Mouse (Mus musculus) embryonic stem cell, embryonic (primary cell): Measurements from ENCODE around the gene Oprd1.

Experiments
- CTCF ChIA-PET, 4 experiments: fragments of 300-600 bp in 2 of 4; fragments of 350-600 bp in 2 of 4; sonication (Branson Sonifier 250); formaldehyde crosslinking; loops; one replicate each; lab custom pipeline; 2022; ENCODE audit warnings: inconsistent platforms in 2 of 4; lab: Charles Lee
- POLR2A ChIA-PET, 4 experiments: fragments of 300-600 bp in 2 of 4; fragments of 350-600 bp in 2 of 4; sonication (Branson Sonifier 250); formaldehyde crosslinking; loops; one replicate each; lab custom pipeline; 2022; ENCODE audit warnings: antibody characterized with exemption in 4 of 4, inconsistent platforms in 1 of 4; lab: Charles Lee

Gene Oprd1

DNA sequence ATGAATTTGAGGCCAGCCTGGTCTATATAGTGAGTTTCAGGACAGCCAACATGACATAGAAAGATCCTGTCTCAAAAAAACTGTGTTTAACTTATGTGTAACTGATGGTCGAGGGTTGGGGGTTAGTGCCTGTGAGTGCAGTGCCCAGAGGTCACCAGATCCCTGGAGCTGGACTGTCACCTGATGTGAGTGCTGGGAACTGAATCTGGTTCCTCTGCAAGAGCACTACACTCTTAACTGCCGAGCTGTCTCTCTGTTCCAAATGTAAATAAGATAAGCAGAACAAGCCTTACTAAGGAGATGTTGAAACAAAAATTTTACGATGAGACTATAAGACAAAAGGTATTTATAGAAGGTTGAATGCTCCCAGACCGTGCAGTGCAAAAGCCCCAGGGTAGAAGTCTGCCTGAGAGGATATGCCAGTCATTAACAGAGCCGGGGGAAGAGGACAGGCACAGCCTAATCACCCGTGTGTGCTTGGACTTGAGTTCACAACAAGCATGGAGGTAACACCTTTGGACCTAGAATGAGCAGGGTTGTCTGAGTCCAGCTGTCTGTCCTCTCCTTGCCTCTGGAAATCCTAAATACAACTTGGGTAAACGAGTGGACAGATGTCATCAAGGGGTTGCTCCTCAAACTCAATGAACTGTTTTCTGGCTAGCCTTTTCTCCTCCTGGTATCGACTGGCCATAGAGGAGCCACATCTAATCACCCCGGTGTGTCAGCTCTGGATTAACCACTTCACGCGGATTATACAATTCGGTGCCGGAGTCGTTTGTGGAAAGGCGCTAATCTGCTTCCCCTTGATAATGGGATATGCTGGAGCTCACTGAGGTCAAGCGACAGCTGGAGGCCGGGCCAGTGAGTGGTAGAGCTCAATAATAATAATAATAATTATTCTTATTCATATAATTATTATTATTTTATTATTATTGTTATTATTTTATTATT is 81.1 kb downstream of the Oprd1 start:
- ChIA-PET POLR2A (interaction anchor here in 2 of 4 experiments (1.1 to 3.0 kb wide), 3 partner anchors 11 to 13 kb away, joined by 3 to 13 read pairs (median 9); partner anchors contain the start of genes Epb41 (in 2 of the 2) and Gm10300 (in 2 of the 2)), CTCF (interaction anchor here in 1 of 4 experiments (0.6 kb wide), 1 partner anchor 29 kb away, joined by 3 read pairs; no protein-coding TSS in a partner anchor)

DNA sequence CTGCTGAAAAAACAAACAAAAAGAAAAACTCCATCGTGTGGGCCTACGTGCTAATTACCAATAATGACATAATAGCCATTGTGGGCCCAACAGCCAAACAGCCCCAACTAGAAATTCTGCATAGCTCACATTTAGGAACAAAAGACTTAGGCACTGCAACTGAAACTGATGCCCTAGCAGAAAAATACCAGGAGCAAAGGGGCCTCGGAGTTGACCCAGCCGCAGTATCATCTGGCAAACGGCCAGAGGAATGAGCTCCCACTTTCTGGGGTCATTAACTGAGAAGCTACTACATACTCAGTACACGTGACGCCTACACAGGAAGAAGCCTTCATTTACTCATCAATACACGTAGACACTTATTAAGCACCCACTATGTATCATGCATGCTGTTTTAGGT is 82.0 kb downstream of the Oprd1 start:
- ChIA-PET POLR2A (interaction anchor here in 2 of 4 experiments (2.6 to 3.0 kb wide), 2 partner anchors 13 kb away, joined by 9 to 13 read pairs; partner anchors contain the start of genes Epb41 (in 2 of the 2) and Gm10300 (in 2 of the 2)), CTCF (interaction anchor here in 3 of 4 experiments (0.6 to 1.2 kb wide), 4 partner anchors 18 to 1193 kb away, joined by 3 to 10 read pairs (median 4); no protein-coding TSS in a partner anchor)
